Mouse (Mus musculus) lung, postnatal 4 days (tissue): ENCODE measurements around the gene Crip2.

Source experiments
- DNase-seq, 2 experiments: peaks; one replicate each; pipeline ENCODE4 v3.0.0; 2021

The Crip2 gene

GRCm38 (mm10) chr12:113132567-113132966, 7.5 kb upstream of the Crip2 start:
- peak; percentile 92 to 98 for DNase-seq

- no peak for DNase-seq
Observed at GRCm38 (mm10) chr12:113133260-113133659, 6.8 kb upstream of the Crip2 start.

- no peak for DNase-seq
Observed at GRCm38 (mm10) chr12:113133861-113134403, 6.1 kb upstream of the Crip2 start.

- no peak for DNase-seq
Observed at GRCm38 (mm10) chr12:113134502-113134901, 5.5 kb upstream of the Crip2 start.

GRCm38 (mm10) chr12:113135401-113135800, 4.6 kb upstream of the Crip2 start:
- DNase-seq = no peak

GRCm38 (mm10) chr12:113136492-113137020, 3.5 kb upstream of the Crip2 start:
- no peak for DNase-seq

- no peak for DNase-seq
Observed at GRCm38 (mm10) chr12:113137260-113138213, 2.5 kb upstream of the Crip2 start.

- no peak for DNase-seq
Observed at GRCm38 (mm10) chr12:113138291-113138690, 1.7 kb upstream of the Crip2 start.

GRCm38 (mm10) chr12:113138901-113139864, 853 bp upstream of the Crip2 start:
- DNase-seq = peak; percentile 78 to 88

- peak; percentile 54 to 64 for DNase-seq
Observed at GRCm38 (mm10) chr12:113140616-113141411, 778 bp downstream of the Crip2 start.

GRCm38 (mm10) chr12:113141531-113141973, 1.5 kb downstream of the Crip2 start:
- peak; percentile 79 to 80 for DNase-seq

GRCm38 (mm10) chr12:113142021-113142975, 2.3 kb downstream of the Crip2 start:
- peak; percentile 90 to 94 for DNase-seq

- DNase-seq = peak in 1 of 2 experiments; percentile 50
Observed at GRCm38 (mm10) chr12:113143164-113143563, 3.1 kb downstream of the Crip2 start.

- peak in 1 of 2 experiments; percentile 72 for DNase-seq
Observed at GRCm38 (mm10) chr12:113144001-113144756, 4.1 kb downstream of the Crip2 start.

- DNase-seq = no peak
Observed at GRCm38 (mm10) chr12:113144886-113145285, 4.8 kb downstream of the Crip2 start.

GRCm38 (mm10) chr12:113145591-113145990, 5.6 kb downstream of the Crip2 start:
- no peak for DNase-seq

- peak; percentile 93 for DNase-seq
Observed at GRCm38 (mm10) chr12:113146112-113147057, 6.3 kb downstream of the Crip2 start, which contains the start of gene Crip1. Gene Crip1, plus strand, starts transcription at chr12:113146316.

- DNase-seq = peak in 1 of 2 experiments; percentile 49
Observed at GRCm38 (mm10) chr12:113147481-113147880, 7.4 kb downstream of the Crip2 start.
